Mouse (Mus musculus) forebrain, postnatal 0 days (tissue): Measurements from ENCODE around the gene Pkd1l1. TPM values are rescaled to one million over a fixed set of nuclear protein-coding genes. Genes with fewer than 3 reads are reported as not detected.

Source experiments
- ATAC-seq: fragments of 200-750 bp; cut with Nextera tagmentation; 2 replicates; pipeline ENCODE4 v1.8.0; 2017; ENCODE audit warnings: mild to moderate bottlenecking, moderate library complexity
- DNase-seq: peaks from one replicate; pipeline ENCODE4 v3.0.0-alpha.2; 2015
- H3K27ac ChIP-seq: fragments of 300-500 bp; sonication (generic); 2 replicates; pipeline ENCODE4 v1.5.1; 2014; ENCODE audit warnings: low read depth, mild to moderate bottlenecking, antibody characterized with exemption, low read length, moderate library complexity, mixed read lengths
- H3K27me3 ChIP-seq: fragments of 300-500 bp; sonication (generic); 2 replicates; pipeline ENCODE4 v1.6.1; 2014; ENCODE audit warnings: mild to moderate bottlenecking, low read length, mixed read lengths; ENCODE audit not compliant: insufficient read depth
- H3K36me3 ChIP-seq: fragments of 300-500 bp; sonication (generic); 2 replicates; pipeline ENCODE4 v1.6.1; 2014; ENCODE audit warnings: mild to moderate bottlenecking, moderate library complexity; ENCODE audit not compliant: insufficient read depth
- H3K4me1 ChIP-seq: fragments of 300-500 bp; sonication (generic); 2 replicates; pipeline ENCODE4 v1.6.1; 2014; ENCODE audit warnings: antibody characterized with exemption; ENCODE audit not compliant: insufficient read depth
- H3K4me2 ChIP-seq: fragments of 300-500 bp; sonication (generic); 2 replicates; pipeline ENCODE4 v1.6.1; 2014; ENCODE audit warnings: low read depth, mild to moderate bottlenecking, moderate library complexity
- H3K4me3 ChIP-seq: fragments of 300-500 bp; sonication (generic); 2 replicates; pipeline ENCODE4 v1.5.1; 2014; ENCODE audit warnings: low read depth, low read length, mixed read lengths
- H3K9ac ChIP-seq: fragments of 300-500 bp; sonication (generic); 2 replicates; pipeline ENCODE4 v1.6.1; 2014; ENCODE audit warnings: mild to moderate bottlenecking
- H3K9me3 ChIP-seq: fragments of 300-500 bp; sonication (generic); 2 replicates; pipeline ENCODE4 v1.6.1; 2016; ENCODE audit warnings: low read length
- CTCF ChIP-seq: sonication (generic); IDR thresholded peaks from 2 replicates; pipeline ENCODE4 v1.5.1; 2016; ENCODE audit warnings: antibody characterized with exemption, control low read depth, low read depth
- WGBS: fragments of 180-500 bp; shearing (Covaris S2); extraction: QIAGEN DNeasy Blood & Tissue Kit; methylation state at CpG from one replicate; pipeline ENCODE4 v1.1.7; 2014; 5-methylcytosine and 5-hydroxymethylcytosine counted together
- polyA plus RNA-seq: library from polyadenylated mRNA; unstranded; fragments of >200 nt; fragmentation: Nextera tagmentation; extraction: Ambion mirVana; gene quantifications from 2 replicates; pipeline ENCODE4 v1.2.1, GENCODE M21; 2015
- total RNA-seq: library from RNA; depleted of rRNA; stranded (reverse); fragments of >200 nt; gene quantifications from 2 replicates; pipeline ENCODE4 v1.2.3, GENCODE M21; 2014

Pkd1l1 gene
- total and polyA plus RNA-seq, 2 experiments from 2014 or later, result 0.19 to 0.33 TPM

- ATAC-seq, result no peak
- Histone ChIP-seq H3K27ac (no peak overlapping the region), H3K27me3 (no peaks in the 10 kb centered on the region), H3K9me3 (no peaks in the 10 kb centered on the region), H3K4me2 (no peak overlapping the region), H3K4me3 (no peak overlapping the region), H3K9ac (no peak overlapping the region), H3K36me3 (no peaks in the 10 kb centered on the region), H3K4me1 (no peaks in the 10 kb centered on the region)
- 18% methylated on average over 5 of the region's 5 CpGs for WGBS
- no peak for TF ChIP-seq CTCF
- no peak for DNase-seq
Observed at GRCm38 (mm10) chr11:8811506-8812100, 161.5 kb downstream of the Pkd1l1 start.

- Histone ChIP-seq H3K4me1 (no peaks in the 10 kb centered on the region), H3K9ac (no peak overlapping the region), H3K27me3 (no peaks in the 10 kb centered on the region), H3K4me3 (no peak overlapping the region), H3K9me3 (no peaks in the 10 kb centered on the region), H3K4me2 (no peak overlapping the region), H3K36me3 (no peaks in the 10 kb centered on the region), H3K27ac (no peak overlapping the region)
- no peak for DNase-seq
- WGBS, result 61% methylated on average over 1 of the region's 1 CpGs
- TF ChIP-seq CTCF, result peak; percentile 18; the same call in 1 of the 2 replicates
- no peak for ATAC-seq
Observed at GRCm38 (mm10) chr11:8809644-8810043, 163.4 kb downstream of the Pkd1l1 start.

GRCm38 (mm10) chr11:8807009-8807408, 166.1 kb downstream of the Pkd1l1 start:
- no peak for TF ChIP-seq CTCF
- Histone ChIP-seq H3K4me1 (no peaks in the 10 kb centered on the region), H3K36me3 (no peaks in the 10 kb centered on the region), H3K9ac (no peak overlapping the region), H3K4me2 (no peak overlapping the region), H3K9me3 (no peaks in the 10 kb centered on the region), H3K27me3 (no peaks in the 10 kb centered on the region), H3K4me3 (no peak overlapping the region), H3K27ac (no peak overlapping the region)
- 43% methylated on average over 4 of the region's 4 CpGs for WGBS
- DNase-seq (peak; percentile 18), ATAC-seq (no peak)

GRCm38 (mm10) chr11:8804178-8804577, 168.9 kb downstream of the Pkd1l1 start:
- peak; percentile 62 for ATAC-seq
- no peak overlapping the region for H3K27ac ChIP-seq

DNA sequence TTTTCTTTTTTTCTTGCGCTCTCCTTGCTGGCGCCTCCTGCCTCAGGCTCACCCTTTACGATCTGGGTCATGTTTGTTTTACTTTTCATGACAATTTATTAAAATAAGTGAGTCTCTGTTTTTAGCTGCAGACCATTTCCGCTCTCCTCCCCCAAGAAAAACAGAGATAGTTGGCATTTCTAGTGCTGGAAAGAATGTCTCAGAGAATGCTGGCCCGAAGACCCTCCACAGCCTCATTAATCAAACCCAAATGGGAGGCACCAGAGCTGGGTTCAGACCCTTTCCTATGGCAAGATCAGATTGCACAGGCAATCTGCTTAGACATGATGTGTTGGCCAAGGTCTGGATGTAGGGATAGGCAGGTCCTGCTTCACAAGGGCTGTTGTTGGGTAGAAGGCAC, 175.6 kb downstream of the Pkd1l1 start:
- WGBS, result 89% methylated on average over 5 of the region's 5 CpGs
- no peak for DNase-seq

More at GRCm38 (mm10) chr11:8804178-8804577, 168.9 kb downstream of the Pkd1l1 start:
- H3K9me3 ChIP-seq, result no peaks in the 10 kb centered on the region
- H3K4me3 ChIP-seq, result no peak overlapping the region
- no peaks in the 10 kb centered on the region for H3K4me1 ChIP-seq
- no peak overlapping the region for H3K4me2 ChIP-seq
- H3K36me3 ChIP-seq, result no peaks in the 10 kb centered on the region
- DNase-seq, result no peak
- H3K27me3 ChIP-seq, result no peaks in the 10 kb centered on the region
- TF ChIP-seq CTCF, result no peak
- 61% methylated on average over 3 of the region's 3 CpGs for WGBS
- H3K9ac ChIP-seq, result no peak overlapping the region

GRCm38 (mm10) chr11:8795031-8795430, 178.0 kb downstream of the Pkd1l1 start:
- H3K4me3 ChIP-seq, result no peak overlapping the region
- no peak for TF ChIP-seq CTCF
- no peak overlapping the region for H3K27ac ChIP-seq
- no peaks in the 10 kb centered on the region for H3K4me1 ChIP-seq
- no peak for ATAC-seq
- no peak overlapping the region for H3K9ac ChIP-seq
- no peak overlapping the region for H3K4me2 ChIP-seq
- no peaks in the 10 kb centered on the region for H3K27me3 ChIP-seq
- DNase-seq, result no peak
- WGBS, result 92% methylated on average over 3 of the region's 3 CpGs
- H3K36me3 ChIP-seq, result no peaks in the 10 kb centered on the region
- no peaks in the 10 kb centered on the region for H3K9me3 ChIP-seq

More for the DNA sequence above, 175.6 kb downstream of the Pkd1l1 start:
- no peak for TF ChIP-seq CTCF
- no peak for ATAC-seq
- Histone ChIP-seq H3K4me2 (no peak overlapping the region), H3K36me3 (no peaks in the 10 kb centered on the region), H3K9me3 (no peaks in the 10 kb centered on the region), H3K27me3 (no peaks in the 10 kb centered on the region), H3K27ac (no peak overlapping the region), H3K4me1 (no peaks in the 10 kb centered on the region), H3K9ac (no peak overlapping the region), H3K4me3 (no peak overlapping the region)

GRCm38 (mm10) chr11:8792146-8792545, 180.9 kb downstream of the Pkd1l1 start:
- DNase-seq (no peak), ATAC-seq (no peak)
- H3K4me3 ChIP-seq, result no peak overlapping the region
- no peak overlapping the region for H3K9ac ChIP-seq
- no peak overlapping the region for H3K27ac ChIP-seq
- no peaks in the 10 kb centered on the region for H3K27me3 ChIP-seq
- no peaks in the 10 kb centered on the region for H3K9me3 ChIP-seq
- no peaks in the 10 kb centered on the region for H3K36me3 ChIP-seq
- no peak overlapping the region for H3K4me2 ChIP-seq
- no peaks in the 10 kb centered on the region for H3K4me1 ChIP-seq
- 61% methylated on average over 2 of the region's 2 CpGs for WGBS
- TF ChIP-seq CTCF, result no peak
